Mouse (Mus musculus): ENCODE results near the gene Cpsf6.

- TF ChIP-seq POLR2A (IDR thresholded peaks at IDR 0.05; ENCODE audit: low read depth, low read length) (no peak), CTCF (IDR thresholded peaks at IDR 0.05; ENCODE audit: borderline replicate concordance, insufficient read depth, low read length) (no peak)
These were observed 40.6 kb downstream of the Cpsf6 start for GRCm38 (mm10) chr10:117339241-117339640.
